Mouse (Mus musculus): Measurements from ENCODE around the gene Tspan31. TPM values are rescaled to one million over a fixed set of nuclear protein-coding genes. Genes with fewer than 3 reads are reported as not detected.

Tspan31 gene
- polyA plus RNA-seq, 1 experiment, result 88.3 TPM

- Histone ChIP-seq H3K27ac (ENCODE audit: insufficient read depth, low read length) (no peak overlapping the region), H3K4me1 (ENCODE audit: control insufficient read depth, insufficient read depth, low read length) (peaks cover 1% of the 10 kb centered on the region; the same call in 1 of the 2 replicates), H3K4me3 (ENCODE audit: insufficient read depth, low read length) (no peak overlapping the region)
- TF ChIP-seq CTCF (IDR thresholded peaks at IDR 0.05; ENCODE audit: extremely low read depth, insufficient read depth, low read length), result no peak
- no peak for TF ChIP-seq POLR2A (IDR thresholded peaks at IDR 0.05; ENCODE audit: extremely low read depth, insufficient read depth, low read length)
These were observed 32.4 kb downstream of the Tspan31 start for GRCm38 (mm10) chr10:127037641-127038040.

- Histone ChIP-seq H3K27ac (ENCODE audit: insufficient read depth, low read length) (no peak overlapping the region), H3K4me1 (ENCODE audit: control insufficient read depth, insufficient read depth, low read length) (no peaks in the 10 kb centered on the region), H3K4me3 (ENCODE audit: insufficient read depth, low read length) (no peak overlapping the region)
- TF ChIP-seq POLR2A (IDR thresholded peaks at IDR 0.05; ENCODE audit: extremely low read depth, insufficient read depth, low read length) (no peak), CTCF (IDR thresholded peaks at IDR 0.05; ENCODE audit: extremely low read depth, insufficient read depth, low read length) (no peak)
These were observed 33.8 kb downstream of the Tspan31 start for GRCm38 (mm10) chr10:127036273-127036672.

- no peak for TF ChIP-seq CTCF (IDR thresholded peaks at IDR 0.05; ENCODE audit: extremely low read depth, insufficient read depth, low read length)
- TF ChIP-seq POLR2A (IDR thresholded peaks at IDR 0.05; ENCODE audit: extremely low read depth, insufficient read depth, low read length), result no peak
These were observed 36.7 kb downstream of the Tspan31 start for GRCm38 (mm10) chr10:127033301-127033741.

DNA sequence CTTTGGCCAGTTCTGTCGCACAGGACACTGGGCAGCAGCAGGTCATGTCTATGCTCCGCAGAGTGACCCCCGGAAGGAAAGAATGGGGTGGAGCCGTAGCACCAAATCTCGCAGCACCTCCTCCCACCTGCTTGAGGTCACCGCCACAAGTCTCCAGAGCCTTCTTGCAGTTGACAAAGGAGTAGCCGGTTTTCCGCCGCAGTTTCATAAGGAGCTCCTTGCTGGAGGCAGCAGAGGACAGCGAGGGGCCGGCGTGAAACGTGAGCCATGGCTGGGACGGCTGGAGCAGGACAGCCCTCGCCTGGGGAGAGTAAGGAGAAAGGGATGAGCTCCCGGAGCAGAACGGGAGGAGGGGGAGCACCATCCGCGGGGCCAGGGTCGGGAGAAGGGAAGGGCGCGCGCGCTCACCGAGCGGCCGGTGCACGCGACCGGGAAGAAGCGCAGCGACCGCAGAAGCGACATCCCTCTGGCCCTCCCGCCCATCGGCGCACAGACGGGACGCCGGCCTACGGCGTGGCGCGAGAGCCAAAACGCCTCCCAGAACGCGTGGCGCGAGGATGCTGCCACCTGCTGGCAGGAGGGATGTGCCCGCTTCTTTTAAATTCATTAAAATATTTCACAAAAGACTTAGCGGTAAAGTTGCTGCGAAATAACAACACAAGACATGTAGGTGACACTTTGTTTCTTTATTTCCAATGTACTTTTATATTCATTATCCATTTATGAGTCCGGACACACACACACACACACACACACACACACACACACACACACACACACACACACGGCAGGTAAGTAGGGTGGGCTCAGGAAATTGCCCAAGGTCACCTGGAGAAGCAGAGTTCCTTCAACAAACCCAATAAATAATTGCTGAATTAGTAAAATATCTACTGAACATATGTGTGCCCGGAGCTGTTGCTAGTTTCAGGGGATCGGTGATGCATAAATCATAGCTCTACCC, 39.4 kb downstream of the Tspan31 start, which contains the start of gene Tsfm:
Gene Tsfm (minus strand): TSS at position 505 of the 961 bp plus-strand sequence.
- Histone ChIP-seq H3K27ac (ENCODE audit: insufficient read depth, low read length) (no peak within 1 kb of the TSS), H3K4me3 (ENCODE audit: insufficient read depth, low read length) (peak within 1 kb of the TSS; percentile 71), H3K4me1 (ENCODE audit: control insufficient read depth, insufficient read depth, low read length) (no peaks in the 10 kb centered on the region)
- TF ChIP-seq CTCF (IDR thresholded peaks at IDR 0.05; ENCODE audit: extremely low read depth, insufficient read depth, low read length) (peak; percentile 90), POLR2A (IDR thresholded peaks at IDR 0.05; ENCODE audit: extremely low read depth, insufficient read depth, low read length) (peak; percentile 70; the same call in 1 of the 2 replicates)

More at GRCm38 (mm10) chr10:127033301-127033741, 36.7 kb downstream of the Tspan31 start:
- Histone ChIP-seq H3K4me1 (ENCODE audit: control insufficient read depth, insufficient read depth, low read length) (no peaks in the 10 kb centered on the region), H3K27ac (ENCODE audit: insufficient read depth, low read length) (no peak overlapping the region), H3K4me3 (ENCODE audit: insufficient read depth, low read length) (no peak overlapping the region)

DNA sequence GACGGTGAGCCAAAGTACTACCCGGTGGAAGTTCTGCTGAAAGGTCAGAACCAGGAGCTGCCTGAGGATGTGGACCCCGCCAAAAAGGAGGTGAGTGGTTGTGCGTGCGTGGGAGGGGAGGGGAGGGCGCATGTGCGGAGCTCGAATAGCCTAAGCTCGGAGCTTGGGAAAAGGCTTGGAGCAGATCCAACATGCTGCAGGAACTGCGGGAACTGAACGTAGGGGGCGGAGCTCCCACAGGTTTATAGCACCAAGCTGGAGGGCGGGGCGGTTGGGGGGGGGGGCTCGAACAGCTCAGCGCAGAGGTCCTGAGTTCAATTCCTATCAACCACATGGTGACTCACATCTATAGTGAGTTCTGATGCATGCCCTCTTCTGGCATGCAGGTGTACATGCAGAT, 51.6 kb downstream of the Tspan31 start:
- TF ChIP-seq POLR2A (IDR thresholded peaks at IDR 0.05; ENCODE audit: extremely low read depth, insufficient read depth, low read length) (no peak), CTCF (IDR thresholded peaks at IDR 0.05; ENCODE audit: extremely low read depth, insufficient read depth, low read length) (no peak)
- Histone ChIP-seq H3K4me1 (ENCODE audit: control insufficient read depth, insufficient read depth, low read length) (no peaks in the 10 kb centered on the region), H3K27ac (ENCODE audit: insufficient read depth, low read length) (no peak overlapping the region), H3K4me3 (ENCODE audit: insufficient read depth, low read length) (no peak overlapping the region)

Other genes with a start within 250 kb of the Tspan31 start
- 10.3 and 10.4 TPM in 2 replicates for gene Atp23, start 168.9 kb downstream of the Tspan31 start, polyA plus RNA-seq (2012; rRNA removed)
- 76.5 TPM in 2 replicates for gene Ctdsp2, start 91.5 kb downstream of the Tspan31 start, polyA plus RNA-seq (2012; rRNA removed)
- gene Avil, start 69.6 kb downstream of the Tspan31 start, polyA plus RNA-seq (2012; rRNA removed), result 0.11 and 0.19 TPM in 2 replicates
- 34.6 and 36.2 TPM in 2 replicates for gene Tsfm, start 39.4 kb downstream of the Tspan31 start, polyA plus RNA-seq (2012; rRNA removed)
- gene Mettl1, start 28.9 kb downstream of the Tspan31 start, polyA plus RNA-seq (2012; rRNA removed), result 14.0 and 14.6 TPM in 2 replicates
- gene Eef1akmt3, start 28.8 kb downstream of the Tspan31 start, polyA plus RNA-seq (2012; rRNA removed), result 0.19 and 0.21 TPM in 2 replicates
- 0.67 and 0.78 TPM in 2 replicates for gene Cyp27b1, start 22.0 kb downstream of the Tspan31 start, polyA plus RNA-seq (2012; rRNA removed)
- gene March9, start 10.1 kb downstream of the Tspan31 start, polyA plus RNA-seq (2012; rRNA removed), result 11.8 TPM in 2 replicates
- gene Cdk4, start 6.7 kb downstream of the Tspan31 start, polyA plus RNA-seq (2012; rRNA removed), result 134 and 139 TPM in 2 replicates
- gene Agap2, start 5.0 kb upstream of the Tspan31 start, polyA plus RNA-seq (2012; rRNA removed), result 383 and 414 TPM in 2 replicates
- 106 TPM in 2 replicates for gene Os9, start 50.9 kb upstream of the Tspan31 start, polyA plus RNA-seq (2012; rRNA removed)
- gene B4galnt1, start 95.0 kb upstream of the Tspan31 start, polyA plus RNA-seq (2012; rRNA removed), result 127 and 129 TPM in 2 replicates
- 8.7 TPM in 2 replicates for gene Slc26a10, start 110.4 kb upstream of the Tspan31 start, polyA plus RNA-seq (2012; rRNA removed)
- 225 and 288 TPM in 2 replicates for gene Arhgef25, start 119.8 kb upstream of the Tspan31 start, polyA plus RNA-seq (2012; rRNA removed)
- gene Dtx3, start 125.5 kb upstream of the Tspan31 start, polyA plus RNA-seq (2012; rRNA removed), result 371 and 407 TPM in 2 replicates
- 116 and 117 TPM in 2 replicates for gene Pip4k2c, start 141.3 kb upstream of the Tspan31 start, polyA plus RNA-seq (2012; rRNA removed)
- gene Kif5a, start 193.1 kb upstream of the Tspan31 start, polyA plus RNA-seq (2012; rRNA removed), result 1,251 and 1,302 TPM in 2 replicates
- 304 and 309 TPM in 2 replicates for gene Dctn2, start 196.1 kb upstream of the Tspan31 start, polyA plus RNA-seq (2012; rRNA removed)
- 35.1 TPM in 2 replicates for gene Mbd6, start 218.8 kb upstream of the Tspan31 start, polyA plus RNA-seq (2012; rRNA removed)
- 71.6 and 75.6 TPM in 2 replicates for gene Mars, start 241.5 kb upstream of the Tspan31 start, polyA plus RNA-seq (2012; rRNA removed)

Measured in cortical plate, adult 2 months (tissue).